Comparison of ENCODE assay signal across 20 mouse cellular contexts in genomic region chr9:113486494-113487081, GRCm38 (mm10).
DNase-seq lines count a peak whose midpoint lies in the region; ATAC-seq and TF ChIP-seq lines count a peak whose summit lies in the region.
"Had no signal": no experiment of that assay in that cellular context is flagged by ENCODE, and none has a peak within 500 bp of the region (broad histone marks: within the 10 kb centered on the region; RNA-seq: fewer than 3 reads in every experiment).

No protein-coding gene starts in this region.

- ATAC-seq in forebrain, embryonic 14.5 days: peak; percentile 42; the same call in 1 of the 2 replicates
- peak; percentile 90 for ATAC-seq in neural tube, embryonic 12.5 days (ENCODE audit: low FRiP score, low read depth)
- no peak for ATAC-seq in neural tube, embryonic 15.5 days (ENCODE audit: low FRiP score)
- peak; percentile 71 for ATAC-seq in neural tube, embryonic 14.5 days (ENCODE audit: low read depth)
- ATAC-seq: intestine, embryonic 15.5 days; liver, postnatal 0 days had no signal

- H3K36me3 ChIP-seq in forebrain, embryonic 14.5 days (ENCODE audit: control insufficient read depth, insufficient read depth, low read length): no peaks in the 10 kb centered on the region
- no peaks in the 10 kb centered on the region for H3K36me3 ChIP-seq in forebrain, embryonic 10.5 days (replicated peaks)
- H3K36me3 ChIP-seq in neural tube, embryonic 12.5 days: no peaks in the 10 kb centered on the region
- no peaks in the 10 kb centered on the region for H3K36me3 ChIP-seq in neural tube, embryonic 15.5 days
- no peaks in the 10 kb centered on the region for H3K36me3 ChIP-seq in neural tube, embryonic 14.5 days (ENCODE audit: control insufficient read depth, insufficient read depth, low read length)
- H3K36me3 ChIP-seq: heart, embryonic 13.5 days; intestine, embryonic 15.5 days; limb, embryonic 10.5 days had no signal

- peaks cover 2% of the 10 kb centered on the region; the same call in 1 of the 2 replicates for H3K4me1 ChIP-seq in forebrain, embryonic 14.5 days (ENCODE audit: control insufficient read depth, insufficient read depth, low read length)
- peaks cover 12% of the 10 kb centered on the region for H3K4me1 ChIP-seq in forebrain, embryonic 10.5 days
- peaks cover 5% of the 10 kb centered on the region; the same call in 1 of the 2 replicates for H3K4me1 ChIP-seq in neural tube, embryonic 12.5 days
- no peaks in the 10 kb centered on the region for H3K4me1 ChIP-seq in neural tube, embryonic 15.5 days
- H3K4me1 ChIP-seq in neural tube, embryonic 14.5 days (ENCODE audit: control insufficient read depth, insufficient read depth, low read length): no peaks in the 10 kb centered on the region
- H3K4me1 ChIP-seq: heart, embryonic 13.5 days; intestine, embryonic 15.5 days; limb, embryonic 10.5 days had no signal

- H3K9me3 ChIP-seq in forebrain, embryonic 14.5 days (replicated peaks; ENCODE audit: control insufficient read depth, low read length): no peaks in the 10 kb centered on the region
- no peaks in the 10 kb centered on the region for H3K9me3 ChIP-seq in forebrain, embryonic 10.5 days
- H3K9me3 ChIP-seq in neural tube, embryonic 12.5 days: no peaks in the 10 kb centered on the region
- H3K9me3 ChIP-seq in neural tube, embryonic 15.5 days (replicated peaks): no peaks in the 10 kb centered on the region
- H3K9me3 ChIP-seq in neural tube, embryonic 14.5 days (ENCODE audit: control insufficient read depth, low read length): no peaks in the 10 kb centered on the region
- H3K9me3 ChIP-seq: heart, embryonic 13.5 days; intestine, embryonic 15.5 days; limb, embryonic 10.5 days had no signal

- no peak overlapping the region for H3K9ac ChIP-seq in forebrain, embryonic 14.5 days (ENCODE audit: low read length)
- H3K9ac ChIP-seq in neural tube, embryonic 12.5 days: no peak overlapping the region
- H3K9ac ChIP-seq in neural tube, embryonic 15.5 days (replicated peaks): no peak overlapping the region
- H3K9ac ChIP-seq in neural tube, embryonic 14.5 days (replicated peaks; ENCODE audit: low read depth, low read length): no peak overlapping the region
- H3K9ac ChIP-seq: heart, embryonic 13.5 days; intestine, embryonic 15.5 days; liver, postnatal 0 days had no signal

- H3K4me2 ChIP-seq in forebrain, embryonic 14.5 days (ENCODE audit: low read length): no peak overlapping the region
- H3K4me2 ChIP-seq in neural tube, embryonic 12.5 days (replicated peaks): no peak overlapping the region
- H3K4me2 ChIP-seq in neural tube, embryonic 15.5 days: no peak overlapping the region
- H3K4me2 ChIP-seq in neural tube, embryonic 14.5 days (ENCODE audit: low read depth, low read length): no peak overlapping the region
- H3K4me2 ChIP-seq: heart, embryonic 13.5 days; intestine, embryonic 15.5 days had no signal

- DNase-seq in forebrain, embryonic 14.5 days (ENCODE audit: low spot score): peak; percentile 30
- DNase-seq in forebrain, embryonic 10.5 days (ENCODE audit: extremely low spot score, low spot score): no peak
- DNase-seq in layer of hippocampus, adult 2 months (ENCODE audit: low spot score in 2 of 2): peak in 1 of 2 experiments; percentile 39
- DNase-seq in layer of hippocampus, adult 11-12 months (ENCODE audit: low spot score): no peak
- DNase-seq in kidney, postnatal 4 days: no peak
- DNase-seq: B cell, adult 2 months; cerebellum, adult 9-10 months; heart, postnatal 4 days; kidney, adult 9 months; kidney, postnatal 25 days; liver, postnatal 0 days; lung, postnatal 10 days; right cerebral cortex, postnatal 25 days; thymus, postnatal 36 days had no signal

- H3K27ac ChIP-seq in forebrain, embryonic 14.5 days (ENCODE audit: low read depth, low read length): no peak overlapping the region
- no peak overlapping the region for H3K27ac ChIP-seq in forebrain, embryonic 10.5 days
- peak overlapping the region; percentile 51; the same call in 1 of the 2 replicates for H3K27ac ChIP-seq in layer of hippocampus, adult 2 months
- no peak overlapping the region for H3K27ac ChIP-seq in neural tube, embryonic 12.5 days
- H3K27ac ChIP-seq in neural tube, embryonic 15.5 days (replicated peaks): no peak overlapping the region
- no peak overlapping the region for H3K27ac ChIP-seq in neural tube, embryonic 14.5 days (ENCODE audit: low read depth, low read length)
- H3K27ac ChIP-seq: heart, embryonic 13.5 days; intestine, embryonic 15.5 days; limb, embryonic 10.5 days had no signal

- TF ChIP-seq CTCF in layer of hippocampus, adult 2 months (conservative IDR thresholded peaks at IDR 0.05): no peak

- H3K27me3 ChIP-seq in forebrain, embryonic 14.5 days (replicated peaks; ENCODE audit: control insufficient read depth, insufficient read depth, low read length): no peaks in the 10 kb centered on the region
- no peaks in the 10 kb centered on the region for H3K27me3 ChIP-seq in forebrain, embryonic 10.5 days (ENCODE audit: poor library complexity, severe bottlenecking)
- no peaks in the 10 kb centered on the region for H3K27me3 ChIP-seq in neural tube, embryonic 12.5 days (replicated peaks)
- H3K27me3 ChIP-seq in neural tube, embryonic 15.5 days (replicated peaks): no peaks in the 10 kb centered on the region
- no peaks in the 10 kb centered on the region for H3K27me3 ChIP-seq in neural tube, embryonic 14.5 days (ENCODE audit: control insufficient read depth, insufficient read depth, low read length)
- H3K27me3 ChIP-seq: heart, embryonic 13.5 days; intestine, embryonic 15.5 days had no signal

- WGBS in forebrain, embryonic 14.5 days: 44% methylated on average over 6 of the region's 6 CpGs
- 77% methylated on average over 6 of the region's 6 CpGs for WGBS in forebrain, embryonic 10.5 days
- whole genome bisulfite sequencing in neural tube, embryonic 12.5 days: 34% methylated on average over 6 of the region's 6 CpGs
- 37% methylated on average over 6 of the region's 6 CpGs for WGBS in neural tube, embryonic 15.5 days
- 31% methylated on average over 6 of the region's 6 CpGs for WGBS in neural tube, embryonic 14.5 days

- no peak overlapping the region for H3K4me3 ChIP-seq in forebrain, embryonic 14.5 days (ENCODE audit: low read depth, low read length)
- H3K4me3 ChIP-seq in forebrain, embryonic 10.5 days: no peak overlapping the region
- H3K4me3 ChIP-seq in layer of hippocampus, adult 2 months: no peak overlapping the region
- no peak overlapping the region for H3K4me3 ChIP-seq in neural tube, embryonic 12.5 days
- no peak overlapping the region for H3K4me3 ChIP-seq in neural tube, embryonic 15.5 days (replicated peaks)
- no peak overlapping the region for H3K4me3 ChIP-seq in neural tube, embryonic 14.5 days (ENCODE audit: low read depth, low read length)
- H3K4me3 ChIP-seq: heart, embryonic 13.5 days; intestine, embryonic 15.5 days; limb, embryonic 10.5 days had no signal
